Mouse (Mus musculus) C2C12 (cell line): Measurements from ENCODE around the gene Xxylt1.

Experiments
- CEBPB ChIP-seq: IDR thresholded peaks from one replicate; pipeline ENCODE4 v1.6.1; 2011; ENCODE audit warnings: low read depth, mild to moderate bottlenecking, control low read depth, moderate library complexity
- CTCF ChIP-seq: IDR thresholded peaks from one replicate; pipeline ENCODE4 v1.5.1; 2011; ENCODE audit not compliant: control insufficient read depth, insufficient read depth, insufficient read length
- FOSL1 ChIP-seq: IDR thresholded peaks from one replicate; pipeline ENCODE4 v1.8.0; 2011; ENCODE audit warnings: mild to moderate bottlenecking, low read length; ENCODE audit not compliant: poor library complexity, insufficient read depth, severe bottlenecking
- MAX ChIP-seq: IDR thresholded peaks from one replicate; pipeline ENCODE4 v1.6.1; 2011; ENCODE audit warnings: mild to moderate bottlenecking, control low read depth
- MYOD1 ChIP-seq: IDR thresholded peaks from one replicate; pipeline ENCODE4 v1.6.1; 2011; ENCODE audit warnings: low read depth; ENCODE audit not compliant: control insufficient read depth, insufficient read length
- MYOG ChIP-seq: IDR thresholded peaks from one replicate; pipeline ENCODE4 v1.6.1; 2011; ENCODE audit not compliant: control insufficient read depth, insufficient read length; ENCODE audit errors: extremely low read depth
- USF1 ChIP-seq: IDR thresholded peaks from one replicate; pipeline ENCODE4 v1.6.1; 2011; ENCODE audit warnings: low read depth, mild to moderate bottlenecking, control low read depth, moderate library complexity

DNA sequence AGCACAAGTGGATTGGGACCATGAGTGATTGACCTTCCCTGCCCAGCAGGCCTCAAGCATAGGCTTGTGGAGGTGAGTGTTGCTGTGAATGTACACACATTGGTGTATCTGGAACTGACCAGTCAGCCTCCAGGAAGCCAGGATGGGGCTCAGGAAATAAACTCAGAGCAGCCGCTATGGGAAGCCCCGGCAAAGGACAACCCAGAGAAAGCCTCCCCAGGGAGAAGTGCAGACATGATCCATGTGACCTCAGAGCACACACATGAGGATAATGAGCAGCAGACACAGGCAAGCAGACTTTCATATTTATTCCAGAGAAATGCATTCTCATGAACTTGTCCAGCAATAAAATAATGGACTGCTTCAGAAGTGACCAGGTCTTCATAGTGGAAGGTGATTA is 86.4 kb downstream of the Xxylt1 start:
- TF ChIP-seq USF1 (no peak), CTCF (no peak), MAX (no peak), MYOD1 (no peak), MYOG (no peak), CEBPB (no peak), FOSL1 (no peak)
